Comparison of ENCODE assay signal across 9 mouse cellular contexts in genomic region chr1:135852044-135852756, GRCm38 (mm10). TPM values are rescaled to one million over a fixed set of nuclear protein-coding genes. Genes with fewer than 3 reads are reported as not detected.
DNase-seq lines count a peak whose midpoint lies in the region; ATAC-seq lines count a peak whose summit lies in the region.
"Had no signal": no experiment of that assay in that cellular context is flagged by ENCODE, and none has a peak within 500 bp of the region (broad histone marks: within the 10 kb centered on the region; RNA-seq: fewer than 3 reads in every experiment).

No protein-coding gene starts in this region.

- H3K4me3 ChIP-seq in kidney, embryonic 16.5 days (ENCODE audit: low read length): no peak overlapping the region
- H3K4me3 ChIP-seq in hindbrain, embryonic 11.5 days (ENCODE audit: low read depth, low read length): no peak overlapping the region
- no peak overlapping the region for H3K4me3 ChIP-seq in neural tube, embryonic 14.5 days (ENCODE audit: low read depth, low read length)

- WGBS in kidney, embryonic 16.5 days: 55% methylated on average over 13 of the region's 13 CpGs
- WGBS in hindbrain, embryonic 11.5 days: 46% methylated on average over 13 of the region's 13 CpGs
- WGBS in neural tube, embryonic 14.5 days: 41% methylated on average over 13 of the region's 13 CpGs

- no peaks in the 10 kb centered on the region for H3K4me1 ChIP-seq in kidney, embryonic 16.5 days (ENCODE audit: insufficient read depth, low read length)
- H3K4me1 ChIP-seq in hindbrain, embryonic 11.5 days (replicated peaks; ENCODE audit: control insufficient read depth, insufficient read depth, low read length): peaks cover 6% of the 10 kb centered on the region; the same call in 1 of the 2 replicates
- H3K4me1 ChIP-seq in neural tube, embryonic 14.5 days (ENCODE audit: control insufficient read depth, insufficient read depth, low read length): no peaks in the 10 kb centered on the region

- H3K36me3 ChIP-seq in kidney, embryonic 16.5 days (ENCODE audit: insufficient read depth, low read length): no peaks in the 10 kb centered on the region
- H3K36me3 ChIP-seq in hindbrain, embryonic 11.5 days (ENCODE audit: control insufficient read depth, insufficient read depth, low read length): no peaks in the 10 kb centered on the region
- H3K36me3 ChIP-seq in neural tube, embryonic 14.5 days (ENCODE audit: control insufficient read depth, insufficient read depth, low read length): no peaks in the 10 kb centered on the region

- DNase-seq in kidney, postnatal 14 days: no peak
- DNase-seq in embryo, embryonic 11 days: peak; percentile 43
- DNase-seq in hindbrain, embryonic 11.5 days (ENCODE audit: low spot score): peak; percentile 53
- no peak for DNase-seq in T-cell, adult 2 months (ENCODE audit: low spot score)
- DNase-seq in kidney, postnatal 4 days: no peak
- no peak for DNase-seq in gastrocnemius, postnatal 10 days

- no peak overlapping the region for H3K9ac ChIP-seq in kidney, embryonic 16.5 days (replicated peaks; ENCODE audit: low read length)
- no peak overlapping the region for H3K9ac ChIP-seq in hindbrain, embryonic 11.5 days (ENCODE audit: low read depth, low read length)
- H3K9ac ChIP-seq in neural tube, embryonic 14.5 days (replicated peaks; ENCODE audit: low read depth, low read length): no peak overlapping the region

- no peak overlapping the region for H3K4me2 ChIP-seq in kidney, embryonic 16.5 days (replicated peaks; ENCODE audit: low read depth, low read length)
- H3K4me2 ChIP-seq in hindbrain, embryonic 11.5 days (replicated peaks; ENCODE audit: low read depth, low read length): no peak overlapping the region
- H3K4me2 ChIP-seq in neural tube, embryonic 14.5 days (ENCODE audit: low read depth, low read length): no peak overlapping the region

- H3K27ac ChIP-seq in kidney, embryonic 16.5 days (ENCODE audit: low read length): no peak overlapping the region
- peak overlapping the region; percentile 10; the same call in 1 of the 2 replicates for H3K27ac ChIP-seq in hindbrain, embryonic 11.5 days (ENCODE audit: low read depth, low read length)
- no peak overlapping the region for H3K27ac ChIP-seq in neural tube, embryonic 14.5 days (ENCODE audit: low read depth, low read length)

- no peaks in the 10 kb centered on the region for H3K9me3 ChIP-seq in kidney, embryonic 16.5 days (ENCODE audit: low read length)
- H3K9me3 ChIP-seq in hindbrain, embryonic 11.5 days (ENCODE audit: control insufficient read depth, low read length): no peaks in the 10 kb centered on the region
- no peaks in the 10 kb centered on the region for H3K9me3 ChIP-seq in neural tube, embryonic 14.5 days (ENCODE audit: control insufficient read depth, low read length)

- no peaks in the 10 kb centered on the region for H3K27me3 ChIP-seq in kidney, embryonic 16.5 days (ENCODE audit: insufficient read depth, low read length)
- no peaks in the 10 kb centered on the region for H3K27me3 ChIP-seq in hindbrain, embryonic 11.5 days (ENCODE audit: control insufficient read depth, insufficient read depth, low read length)
- H3K27me3 ChIP-seq in neural tube, embryonic 14.5 days (ENCODE audit: control insufficient read depth, insufficient read depth, low read length): no peaks in the 10 kb centered on the region

- 0 out of 2 replicates have a peak, but pooled peaks have one; percentile 11 for ATAC-seq in kidney, embryonic 16.5 days (ENCODE audit: low FRiP score, low TSS enrichment)
- peak; percentile 51 for ATAC-seq in hindbrain, embryonic 11.5 days (ENCODE audit: low FRiP score)
- peak; percentile 67; the same call in 1 of the 2 replicates for ATAC-seq in neural tube, embryonic 14.5 days (ENCODE audit: low read depth)

RNA-seq across cellular contexts. Expression of gene Tnnt2, which starts 16.0 kb away (rescaled TPM):
- 9.4 and 37.2 TPM in 2 replicates for polyA plus RNA-seq in kidney, embryonic 16.5 days (2015; fragmentation: Nextera tagmentation; extraction: Ambion mirVana)
- polyA plus RNA-seq in hindbrain, embryonic 11.5 days (2014; fragmentation: Nextera tagmentation; extraction: Ambion mirVana): 2.0 and 3.3 TPM in 2 replicates
- 2.1 TPM in 1 of 2 replicates, not detected in the other for polyA plus RNA-seq in neural tube, embryonic 14.5 days (2014; fragmentation: Nextera tagmentation; extraction: Ambion mirVana)
- 10 to 100 TPM; 41.1 to 52.6 TPM for total RNA-seq in gastrocnemius, postnatal 10 days (2021)
- total RNA-seq: megakaryocyte progenitor cell, adult 5-6 weeks had no signal

RNA-seq across cellular contexts. Expression of gene Lad1, which starts 33.8 kb away (rescaled TPM):
- polyA plus RNA-seq in kidney, embryonic 16.5 days (2015; fragmentation: Nextera tagmentation; extraction: Ambion mirVana): 29.1 and 30.8 TPM in 2 replicates
- 0.96 and 1.3 TPM in 2 replicates for polyA plus RNA-seq in hindbrain, embryonic 11.5 days (2014; fragmentation: Nextera tagmentation; extraction: Ambion mirVana)
- polyA plus RNA-seq in neural tube, embryonic 14.5 days (2014; fragmentation: Nextera tagmentation; extraction: Ambion mirVana): 0.35 and 0.66 TPM in 2 replicates
- total RNA-seq in gastrocnemius, postnatal 10 days (2021): under 1 TPM; 0.11 to 0.12 TPM
- total RNA-seq: megakaryocyte progenitor cell, adult 5-6 weeks had no signal

Comparison
In these comparisons a context has a peak if more than half of its experiments do, and no peak if none do; other contexts are left out.
1. ATAC-seq: peak in every context shown above with its lines; median percentile 67 in neural tube, embryonic 14.5 days; 51 in hindbrain, embryonic 11.5 days; 11 in kidney, embryonic 16.5 days.
2. DNase-seq: peak in embryo, embryonic 11 days (single experiment) and hindbrain, embryonic 11.5 days (single experiment); none in kidney, postnatal 14 days (single experiment), T-cell, adult 2 months (single experiment), kidney, postnatal 4 days (0 of 2) and gastrocnemius, postnatal 10 days (single experiment).
3. RNA of gene Lad1, which starts 33.8 kb away (polyA plus RNA-seq): 29.1 to 30.8 TPM in kidney, embryonic 16.5 days; 0.96 to 1.3 TPM in hindbrain, embryonic 11.5 days and 0.35 to 0.66 TPM in neural tube, embryonic 14.5 days; every median in the first group is over 10 times any median in the second.